Mouse (Mus musculus): ENCODE results near the gene Per1.

DNA sequence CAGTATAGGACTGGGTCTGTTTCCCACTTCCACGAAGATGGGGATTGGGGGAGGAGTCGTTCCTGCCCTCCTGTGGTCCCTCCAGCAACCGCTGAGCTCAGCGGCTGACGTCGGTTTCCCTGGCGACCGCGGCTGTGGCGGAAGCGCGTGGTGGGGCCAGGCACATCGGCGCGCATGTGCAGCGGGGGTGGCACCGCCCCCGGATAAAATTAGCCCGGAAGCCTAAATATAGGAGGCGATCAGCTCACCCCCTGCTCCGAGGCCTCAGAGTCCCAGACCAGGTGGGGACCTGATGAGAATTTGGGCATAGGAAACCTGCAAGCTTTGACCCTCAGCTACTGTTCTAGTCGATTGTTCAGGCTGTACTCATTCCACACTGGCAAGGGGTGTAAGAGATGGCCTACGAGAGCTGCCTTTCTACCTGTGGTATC, 4.9 kb downstream of the Per1 start:
- TF ChIP-seq GATA1 (IDR thresholded peaks at IDR 0.05; ENCODE audit: low read length) (no peak), TAL1 (IDR thresholded peaks at IDR 0.05; ENCODE audit: low read length) (no peak)

All from erythroblast, embryonic 14.5 days (primary cell).